Mouse (Mus musculus) heart, postnatal 25 days (tissue): Measurements from ENCODE around the gene Hist2h3c1. TPM values are rescaled to one million over a fixed set of nuclear protein-coding genes. Genes with fewer than 3 reads are reported as not detected.
A peak's percentile ranks its signal among the peaks of the same experiment; 100 is the strongest.
"Not testable (repeated sequence)": the region's sequence is repeated elsewhere in the genome, so short reads cannot be mapped to it uniquely, and the experiment has no call there.

Source experiments
- DNase-seq: peaks from one replicate; pipeline ENCODE4 v3.0.0; 2022; ENCODE audit warnings: low spot score
- intact Hi-C: fragments of 180-260 bp; cut with DNase I; formaldehyde crosslinking; loops from one replicate; pipeline ENCODE4 v1.15.1; 2025
- microRNA-seq: library from miRNA; unstranded; fragments of <30 nt; microRNA quantifications from one replicate; pipeline ENCODE4 v1.2.0, GENCODE M21; 2022
- total RNA-seq, 2 experiments: library from RNA; stranded (reverse); gene quantifications; 2 replicates each; pipeline ENCODE4 v1.2.3; 2021

The Hist2h3c1 gene
- total RNA-seq, 2 experiments from 2014 or later = not detected

GRCm38 (mm10) chr3:96269511-96270474, 23.3 kb downstream of the Hist2h3c1 start, which contains the start of gene Hist2h2bb:
Hist2h2bb (plus strand) TSS chr3:96269752.
- intact Hi-C loops = loop anchor here (2.0 kb wide), 1 partner anchor 49 kb away; the partner anchor contains the start of genes Hist2h2ac and Hist2h2be
- DNase-seq = peak; percentile 89

- no peak for DNase-seq
Observed at GRCm38 (mm10) chr3:96273591-96274465, 27.3 kb downstream of the Hist2h3c1 start.

GRCm38 (mm10) chr3:96277428-96277799, 30.9 kb downstream of the Hist2h3c1 start:
- DNase-seq = no peak
- intact Hi-C loops = loop anchor here (5.0 kb wide), 1 partner anchor 225 kb away; no protein-coding TSS in a partner anchor

More at GRCm38 (mm10) chr3:96273591-96274465, 27.3 kb downstream of the Hist2h3c1 start:
- intact Hi-C loops = no loop called here

GRCm38 (mm10) chr3:96277800-96278624, 31.5 kb downstream of the Hist2h3c1 start:
- intact Hi-C loops = loop anchor here (5.0 kb wide), 1 partner anchor 224 kb away; no protein-coding TSS in a partner anchor
- DNase-seq = peak; percentile 83

GRCm38 (mm10) chr3:96280660-96281059, 34.2 kb downstream of the Hist2h3c1 start:
- DNase-seq = no peak
- intact Hi-C loops = loop anchor here (5.0 kb wide), 1 partner anchor 162 kb away; no protein-coding TSS in a partner anchor

GRCm38 (mm10) chr3:96284457-96284856, 38.0 kb downstream of the Hist2h3c1 start:
- DNase-seq = no peak
- intact Hi-C loops = loop anchor here (5.0 kb wide), 1 partner anchor 158 kb away; no protein-coding TSS in a partner anchor

- intact Hi-C loops, DNase-seq: not testable (repeated sequence)
Observed at GRCm38 (mm10) chr3:96287334-96287733, 40.8 kb downstream of the Hist2h3c1 start.

- DNase-seq = no peak
- intact Hi-C loops = no loop called here
Observed at GRCm38 (mm10) chr3:96289201-96289600, 42.7 kb downstream of the Hist2h3c1 start.

GRCm38 (mm10) chr3:96290727-96291126, 44.2 kb downstream of the Hist2h3c1 start:
- DNase-seq, intact Hi-C loops: not testable (repeated sequence)

- no peak for DNase-seq
- intact Hi-C loops = no loop called here
Observed at GRCm38 (mm10) chr3:96292641-96293040, 46.2 kb downstream of the Hist2h3c1 start.

- intact Hi-C loops = no loop called here
- DNase-seq = no peak
Observed at GRCm38 (mm10) chr3:96293368-96293767, 46.9 kb downstream of the Hist2h3c1 start.

GRCm38 (mm10) chr3:96293787-96294186, 47.3 kb downstream of the Hist2h3c1 start, which contains the start of gene Fcgr1:
Fcgr1 (minus strand) TSS chr3:96293969.
- intact Hi-C loops = no loop called here
- no peak for DNase-seq

Small RNAs within 50 kb of the gene (microRNA-seq; reads per million reads assigned to microRNA genes)
- gene Gm44492 (not detected), gene Gm47311 (not detected), gene Gm47313 (not detected)

Other genes with a start within 250 kb of the Hist2h3c1 start
- 10 to 100 TPM; 20.5 to 26.0 TPM for gene Vps45, start 188.2 kb upstream of the Hist2h3c1 start, total RNA-seq
- 10 to 100 TPM; 52.2 to 54.5 TPM for gene Otud7b, start 142.2 kb upstream of the Hist2h3c1 start, total RNA-seq
- gene Mtmr11, start 84.7 kb upstream of the Hist2h3c1 start, total RNA-seq = 1 to 10 TPM; 3.2 TPM
- gene Sf3b4, start 74.4 kb upstream of the Hist2h3c1 start, total RNA-seq = 10 to 100 TPM; 16.9 to 17.2 TPM
- 1 to 10 TPM; 5.0 to 6.5 TPM for gene Sv2a, start 65.5 kb upstream of the Hist2h3c1 start, total RNA-seq
- 10 to 100 TPM; 19.3 to 22.2 TPM for gene Bola1, start 27.0 kb upstream of the Hist2h3c1 start, total RNA-seq
- gene Hist2h2ab, start 26.8 kb upstream of the Hist2h3c1 start, total RNA-seq = 1 to 10 TPM; 3.0 to 3.4 TPM
- gene Hist2h2ac, start 25.8 kb upstream of the Hist2h3c1 start, total RNA-seq = 10 to 100 TPM; 30.5 to 34.4 TPM
- gene Hist2h2be, start 25.6 kb upstream of the Hist2h3c1 start, total RNA-seq = 10 to 100 TPM; 10.1 to 11.6 TPM
- 10 to 100 TPM in 1 of 2 experiments, 1 to 10 TPM in 1; 9.3 to 10.4 TPM for gene Hist2h3c2, start 7.6 kb upstream of the Hist2h3c1 start, total RNA-seq
- gene Hist2h2aa2, start 6.4 kb upstream of the Hist2h3c1 start, total RNA-seq = 100 to 1,000 TPM; 232 to 233 TPM
- gene Hist2h2aa1, start 1.2 kb upstream of the Hist2h3c1 start, total RNA-seq = 10 to 100 TPM in 1 of 2 experiments, 1 to 10 TPM in 1; 7.7 to 40.9 TPM
- 10 to 100 TPM; 14.4 to 16.9 TPM for gene Hist2h4, start 16.6 kb downstream of the Hist2h3c1 start, total RNA-seq
- 10 to 100 TPM; 25.8 to 48.9 TPM for gene Hist2h3b, start 22.0 kb downstream of the Hist2h3c1 start, total RNA-seq
- 10 to 100 TPM; 47.3 to 58.1 TPM for gene Hist2h2bb, start 23.1 kb downstream of the Hist2h3c1 start, total RNA-seq
- gene Fcgr1, start 47.3 kb downstream of the Hist2h3c1 start, total RNA-seq = 1 to 10 TPM in 1 of 2 experiments, under 1 TPM in 1; 0.94 to 1.1 TPM
- not detected for gene BC107364, start 205.6 kb downstream of the Hist2h3c1 start, total RNA-seq